Mouse (Mus musculus): Measurements from ENCODE around the gene Lamtor3. TPM values are rescaled to one million over a fixed set of nuclear protein-coding genes. Genes with fewer than 3 reads are reported as not detected.
A peak's percentile ranks its signal among the peaks of the same experiment; 100 is the strongest.
"Not testable (repeated sequence)": the region's sequence is repeated elsewhere in the genome, so short reads cannot be mapped to it uniquely, and the experiment has no call there.

The Lamtor3 gene
- polyA plus RNA-seq, 1 experiment from 2014 or later, result 94.0 TPM

GRCm38 (mm10) chr3:137896867-137897266 is 21.4 kb upstream of the Lamtor3 start:
- 88% methylated on average over 3 of the region's 3 CpGs for WGBS
- H3K27me3 ChIP-seq, result no peaks in the 10 kb centered on the region

GRCm38 (mm10) chr3:137897685-137898084 is 20.6 kb upstream of the Lamtor3 start:
- peaks cover 3% of the 10 kb centered on the region; the same call in 1 of the 2 replicates for H3K9me3 ChIP-seq
- H3K4me1 ChIP-seq (replicated peaks), result no peaks in the 10 kb centered on the region
- no peak overlapping the region for H3K27ac ChIP-seq
- H3K36me3 ChIP-seq, result peaks cover 52% of the 10 kb centered on the region
- H3K9ac ChIP-seq (replicated peaks), result no peak overlapping the region
- H3K4me2 ChIP-seq, result no peak overlapping the region
- 92% methylated on average over 5 of the region's 5 CpGs for WGBS
- no peak overlapping the region for H3K4me3 ChIP-seq (replicated peaks)
- H3K27me3 ChIP-seq, result no peaks in the 10 kb centered on the region
- ATAC-seq (ENCODE audit: insufficient number of reproducible peaks, insufficient read depth, low FRiP score, low TSS enrichment, low read depth), result no peak

More at GRCm38 (mm10) chr3:137896867-137897266, 21.4 kb upstream of the Lamtor3 start:
- H3K9ac ChIP-seq (replicated peaks), result no peak overlapping the region
- no peak for ATAC-seq (ENCODE audit: insufficient number of reproducible peaks, insufficient read depth, low FRiP score, low TSS enrichment, low read depth)
- no peaks in the 10 kb centered on the region for H3K4me1 ChIP-seq (replicated peaks)
- no peak overlapping the region for H3K27ac ChIP-seq
- H3K9me3 ChIP-seq, result peaks cover 3% of the 10 kb centered on the region; the same call in 1 of the 2 replicates
- no peak overlapping the region for H3K4me3 ChIP-seq (replicated peaks)
- peaks cover 54% of the 10 kb centered on the region for H3K36me3 ChIP-seq
- H3K4me2 ChIP-seq, result no peak overlapping the region

- Histone ChIP-seq H3K9ac (replicated peaks) (no peak overlapping the region), H3K27ac (no peak overlapping the region), H3K4me2 (no peak overlapping the region), H3K9me3 (peaks cover 2% of the 10 kb centered on the region; the same call in 1 of the 2 replicates), H3K36me3 (peaks cover 53% of the 10 kb centered on the region), H3K27me3 (no peaks in the 10 kb centered on the region), H3K4me1 (replicated peaks) (no peaks in the 10 kb centered on the region), H3K4me3 (replicated peaks) (no peak overlapping the region)
- ATAC-seq (ENCODE audit: insufficient number of reproducible peaks, insufficient read depth, low FRiP score, low TSS enrichment, low read depth), result no peak
- WGBS, result 88% methylated on average over 10 of the region's 10 CpGs
Observed at GRCm38 (mm10) chr3:137900149-137900548, 18.2 kb upstream of the Lamtor3 start.

GRCm38 (mm10) chr3:137913093-137913492 is 5.2 kb upstream of the Lamtor3 start:
- Histone ChIP-seq H3K27me3 (no peaks in the 10 kb centered on the region), H3K36me3 (0 out of 2 replicates have a peak, but pooled peaks cover 11% of the 10 kb centered on the region), H3K4me1 (replicated peaks) (peaks cover 9% of the 10 kb centered on the region), H3K4me3 (replicated peaks) (no peak overlapping the region), H3K9me3 (no peaks in the 10 kb centered on the region), H3K4me2 (no peak overlapping the region), H3K9ac (replicated peaks) (no peak overlapping the region), H3K27ac (no peak overlapping the region)
- WGBS, result 69% methylated on average over 2 of the region's 2 CpGs
- ATAC-seq (ENCODE audit: insufficient number of reproducible peaks, insufficient read depth, low FRiP score, low TSS enrichment, low read depth), result no peak

GRCm38 (mm10) chr3:137914567-137914966 is 3.7 kb upstream of the Lamtor3 start:
- H3K9me3 ChIP-seq; H3K9ac ChIP-seq (replicated peaks); H3K27ac ChIP-seq; H3K27me3 ChIP-seq; H3K36me3 ChIP-seq; ATAC-seq (ENCODE audit: insufficient number of reproducible peaks, insufficient read depth, low FRiP score, low TSS enrichment, low read depth); H3K4me2 ChIP-seq; H3K4me3 ChIP-seq (replicated peaks): not testable (repeated sequence)
- WGBS, result no CpG with 5 or more reads among the region's 1 CpGs
- peaks cover 17% of the 10 kb centered on the region for H3K4me1 ChIP-seq (replicated peaks)

- Histone ChIP-seq H3K4me3 (replicated peaks) (peak overlapping the region; percentile 88), H3K9ac (replicated peaks) (peak overlapping the region; percentile 50), H3K27ac (peak overlapping the region; percentile 82), H3K4me1 (replicated peaks) (peaks cover 18% of the 10 kb centered on the region), H3K27me3 (no peaks in the 10 kb centered on the region), H3K4me2 (peak overlapping the region; percentile 63), H3K9me3 (no peaks in the 10 kb centered on the region), H3K36me3 (peaks cover 15% of the 10 kb centered on the region; the same call in 1 of the 2 replicates)
- WGBS, result 24% methylated on average over 12 of the region's 12 CpGs
- no peak for ATAC-seq (ENCODE audit: insufficient number of reproducible peaks, insufficient read depth, low FRiP score, low TSS enrichment, low read depth)
Observed at GRCm38 (mm10) chr3:137917694-137918171, 573 bp upstream of the Lamtor3 start.

GRCm38 (mm10) chr3:137918932-137919311 is 616 bp downstream of the Lamtor3 start:
- 0 out of 2 replicates have a peak, but pooled peaks have one; percentile 27 for ATAC-seq (ENCODE audit: insufficient number of reproducible peaks, insufficient read depth, low FRiP score, low TSS enrichment, low read depth)
- Histone ChIP-seq H3K27me3 (no peaks in the 10 kb centered on the region), H3K4me1 (replicated peaks) (peaks cover 18% of the 10 kb centered on the region), H3K4me3 (replicated peaks) (peak overlapping the region; percentile 88), H3K36me3 (peaks cover 20% of the 10 kb centered on the region), H3K4me2 (peak overlapping the region; percentile 63), H3K9ac (replicated peaks) (peak overlapping the region; percentile 75), H3K9me3 (no peaks in the 10 kb centered on the region), H3K27ac (peak overlapping the region; percentile 76; the same call in 1 of the 2 replicates)
- 19% methylated on average over 6 of the region's 6 CpGs for WGBS

GRCm38 (mm10) chr3:137919398-137919797 is 1.1 kb downstream of the Lamtor3 start:
- peak overlapping the region; percentile 63 for H3K4me2 ChIP-seq
- no peaks in the 10 kb centered on the region for H3K27me3 ChIP-seq
- peak overlapping the region; percentile 75; the same call in 1 of the 2 replicates for H3K9ac ChIP-seq (replicated peaks)
- H3K4me3 ChIP-seq (replicated peaks), result peak overlapping the region; percentile 88
- no peak overlapping the region for H3K27ac ChIP-seq
- peaks cover 25% of the 10 kb centered on the region for H3K36me3 ChIP-seq
- H3K9me3 ChIP-seq, result no peaks in the 10 kb centered on the region
- 90% methylated on average over 7 of the region's 7 CpGs for WGBS
- ATAC-seq (ENCODE audit: insufficient number of reproducible peaks, insufficient read depth, low FRiP score, low TSS enrichment, low read depth), result no peak
- H3K4me1 ChIP-seq (replicated peaks), result peaks cover 18% of the 10 kb centered on the region

- Histone ChIP-seq H3K27ac (no peak overlapping the region), H3K9ac (replicated peaks) (no peak overlapping the region), H3K4me2 (no peak overlapping the region), H3K36me3 (peaks cover 36% of the 10 kb centered on the region), H3K4me1 (replicated peaks) (peaks cover 18% of the 10 kb centered on the region), H3K4me3 (replicated peaks) (no peak overlapping the region), H3K9me3 (no peaks in the 10 kb centered on the region), H3K27me3 (no peaks in the 10 kb centered on the region)
- 90% methylated on average over 4 of the region's 4 CpGs for WGBS
- no peak for ATAC-seq (ENCODE audit: insufficient number of reproducible peaks, insufficient read depth, low FRiP score, low TSS enrichment, low read depth)
Observed at GRCm38 (mm10) chr3:137920594-137920993, 2.3 kb downstream of the Lamtor3 start.

- WGBS, result 93% methylated on average over 4 of the region's 4 CpGs
- Histone ChIP-seq H3K4me2 (no peak overlapping the region), H3K27ac (no peak overlapping the region), H3K4me1 (replicated peaks) (no peaks in the 10 kb centered on the region), H3K36me3 (peaks cover 68% of the 10 kb centered on the region), H3K9ac (replicated peaks) (no peak overlapping the region), H3K27me3 (no peaks in the 10 kb centered on the region), H3K4me3 (replicated peaks) (no peak overlapping the region), H3K9me3 (no peaks in the 10 kb centered on the region)
- ATAC-seq (ENCODE audit: insufficient number of reproducible peaks, insufficient read depth, low FRiP score, low TSS enrichment, low read depth), result no peak
Observed at GRCm38 (mm10) chr3:137927010-137927409, 8.7 kb downstream of the Lamtor3 start.

GRCm38 (mm10) chr3:137929940-137930339 is 11.6 kb downstream of the Lamtor3 start:
- Histone ChIP-seq H3K9ac (replicated peaks) (no peak overlapping the region), H3K27me3 (no peaks in the 10 kb centered on the region), H3K27ac (no peak overlapping the region), H3K4me1 (replicated peaks) (no peaks in the 10 kb centered on the region), H3K36me3 (peaks cover 49% of the 10 kb centered on the region), H3K9me3 (no peaks in the 10 kb centered on the region), H3K4me2 (no peak overlapping the region), H3K4me3 (replicated peaks) (no peak overlapping the region)
- 93% methylated on average over 3 of the region's 3 CpGs for WGBS
- ATAC-seq (ENCODE audit: insufficient number of reproducible peaks, insufficient read depth, low FRiP score, low TSS enrichment, low read depth), result no peak

GRCm38 (mm10) chr3:137932748-137933147 is 14.4 kb downstream of the Lamtor3 start:
- Histone ChIP-seq H3K27ac (no peak overlapping the region), H3K4me1 (replicated peaks) (no peaks in the 10 kb centered on the region), H3K9ac (replicated peaks) (no peak overlapping the region), H3K4me2 (no peak overlapping the region), H3K27me3 (no peaks in the 10 kb centered on the region), H3K36me3 (peaks cover 25% of the 10 kb centered on the region), H3K4me3 (replicated peaks) (no peak overlapping the region), H3K9me3 (no peaks in the 10 kb centered on the region)
- ATAC-seq (ENCODE audit: insufficient number of reproducible peaks, insufficient read depth, low FRiP score, low TSS enrichment, low read depth), result no peak
- WGBS, result 59% methylated on average over 7 of the region's 7 CpGs

Data from limb, embryonic 12.5 days (tissue).